Mouse (Mus musculus) effector memory CD4-positive, alpha-beta T cell, adult 7 months (primary cell): Measurements from ENCODE around the gene Gm45062. TPM values are rescaled to one million over a fixed set of nuclear protein-coding genes. Genes with fewer than 3 reads are reported as not detected.

Experiments used
- polyA plus RNA-seq: library from polyadenylated mRNA; unstranded; fragments of 100-300 nt; shearing (Covaris generic); gene quantifications from one replicate; pipeline ENCODE4 v1.2.1, GENCODE M21; 2017

Gene Gm45062
- 1.7 TPM for polyA plus RNA-seq

GRCm38 (mm10) chr6:8259004-8259666 lies at the start of gene Gm45062, which contains the start of the genes Rpa3 and Umad1:
Gene Gm45062, plus strand, starts transcription at chr6:8259450.
Gene Rpa3, minus strand, starts transcription at chr6:8259173.
Gene Umad1, plus strand, starts transcription at chr6:8259288.

GRCm38 (mm10) chr6:8509551-8509950 lies 250.3 kb downstream of the Gm45062 start, which contains the start of gene Glcci1:
Gene Glcci1, plus strand, starts transcription at chr6:8509600.

Other genes starting within 250 kb of the Gm45062 start
- not detected for gene Col28a1, start 66.8 kb upstream of the Gm45062 start, polyA plus RNA-seq
- gene Mios, start 50.2 kb upstream of the Gm45062 start, polyA plus RNA-seq, result 21.5 TPM
- gene Rpa3, start 277 bp upstream of the Gm45062 start, polyA plus RNA-seq, result 39.9 TPM
- gene Umad1, start 162 bp upstream of the Gm45062 start, polyA plus RNA-seq, result 12.4 TPM